Mouse (Mus musculus): ENCODE results near the gene Ints1.

- no peak for TF ChIP-seq EP300 (IDR thresholded peaks at IDR 0.05; ENCODE audit: insufficient read depth, low read depth, low read length)
- no peak for TF ChIP-seq CTCF (IDR thresholded peaks at IDR 0.05)
Observed at GRCm38 (mm10) chr5:139794137-139794536, 18.7 kb upstream of the Ints1 start.
